Mouse (Mus musculus) embryonic fibroblast, embryonic 13.5 days (primary cell): ENCODE measurements at regions not wholly inside any gene's neighbourhood (a gene's known extent, or its start where the extent isn't known, plus 50 kb on each side); places are given as distances from the start of the nearest gene placed in this dataset.

ENCODE experiments used
- CTCF ChIP-seq: IDR thresholded peaks from 2 replicates; pipeline ENCODE4 v1.5.1; 2011; ENCODE audit warnings: mild to moderate bottlenecking, control low read depth, low read length, moderate library complexity, borderline replicate concordance; ENCODE audit not compliant: insufficient read depth
- POLR2A ChIP-seq: IDR thresholded peaks from 2 replicates; pipeline ENCODE4 v1.6.1; 2011; ENCODE audit warnings: low read depth, mild to moderate bottlenecking, control low read depth, low read length, moderate library complexity

DNA sequence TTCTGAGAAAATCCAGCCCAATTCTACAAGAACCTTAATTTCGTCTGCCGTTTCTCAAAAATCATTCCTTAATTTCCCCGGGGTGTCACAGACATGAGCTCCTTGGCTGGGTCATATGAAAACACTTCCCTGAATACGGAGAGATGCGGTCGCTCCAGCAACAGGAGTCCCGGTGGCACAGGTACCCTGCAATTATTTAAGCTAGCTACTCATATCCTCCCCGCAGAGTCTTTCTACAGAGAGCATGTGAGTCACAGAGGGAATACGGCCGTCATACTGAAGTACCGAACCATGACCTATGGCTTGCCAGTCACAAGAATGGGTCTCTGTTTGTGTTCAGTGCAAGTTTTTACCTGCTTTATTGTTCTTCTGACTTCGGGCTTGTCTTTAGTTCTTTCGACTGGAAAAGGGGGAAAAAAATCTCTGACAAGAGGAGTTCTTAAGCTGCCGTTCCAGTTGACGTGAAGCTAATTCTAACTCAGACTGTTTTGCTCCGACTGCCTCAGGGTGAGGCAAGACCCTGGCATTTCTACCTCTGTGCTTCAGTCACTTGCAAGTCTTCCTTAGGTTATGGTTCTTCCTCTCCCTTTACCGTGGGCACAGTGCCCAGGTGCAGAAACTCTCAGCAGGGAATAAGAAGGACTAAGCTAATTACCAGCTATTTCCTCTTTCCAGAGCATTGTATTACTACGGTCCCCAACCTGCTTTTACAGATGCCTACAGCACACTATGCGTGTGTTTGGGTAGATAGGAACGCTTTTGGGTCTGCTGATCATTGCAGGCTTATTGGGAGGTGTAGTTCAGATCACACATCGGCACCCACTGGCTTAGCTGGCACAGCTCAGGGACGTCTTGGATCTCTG, 148.5 kb downstream of the Phlda1 start:
- TF ChIP-seq CTCF (no peak), POLR2A (no peak)
